Mouse (Mus musculus) layer of hippocampus, adult 9-11 months (tissue): ENCODE results near the gene Trh.

Experiments
- DNase-seq: peaks from one replicate; pipeline ENCODE4 v3.0.0; 2022

The Trh gene

DNA sequence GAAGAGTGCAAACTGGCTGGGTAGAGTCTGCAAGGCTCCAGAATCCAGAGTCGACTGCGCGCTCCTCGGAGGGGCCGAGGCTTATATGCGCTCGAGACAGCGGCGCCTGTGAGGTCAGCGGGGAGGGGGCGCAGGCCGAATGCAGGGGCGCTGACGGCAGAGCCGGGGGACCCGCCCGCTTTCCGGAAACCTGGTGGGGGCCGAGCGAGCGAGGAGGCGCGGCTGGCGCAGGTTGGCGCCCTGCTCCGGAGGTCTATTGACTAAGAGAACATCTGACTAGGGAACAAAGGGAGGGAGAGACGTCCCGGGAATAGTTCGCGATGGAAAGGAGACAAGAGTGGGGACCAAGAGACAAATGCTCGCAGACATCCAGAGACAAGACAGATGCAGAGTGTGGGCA lies at the start of gene Trh:
TSS of gene Trh (minus strand) at position 60 of the 400 bp plus-strand sequence.
- DNase-seq: no peak

DNA sequence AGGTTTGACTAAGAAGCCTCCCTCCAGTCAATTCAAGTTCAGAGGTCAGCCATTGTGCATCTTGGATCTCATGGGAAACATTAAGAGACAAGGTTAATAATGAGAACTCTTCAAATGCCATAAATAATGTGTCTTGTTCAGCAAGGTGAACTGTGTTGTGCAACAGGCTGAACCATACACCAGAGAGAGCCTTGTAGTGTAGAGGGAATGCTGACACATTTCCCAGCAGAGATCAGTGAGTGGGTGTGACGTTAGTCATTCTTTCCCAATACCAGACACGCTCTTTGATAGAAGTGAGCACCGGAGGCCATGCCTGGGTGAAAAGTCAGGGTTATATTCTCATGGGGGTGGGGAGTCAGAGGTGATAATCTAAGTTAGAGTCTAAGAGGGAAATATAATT lies 46.4 kb upstream of the Trh start:
- no peak for DNase-seq

GRCm38 (mm10) chr6:92286889-92287288 lies 42.4 kb upstream of the Trh start:
- DNase-seq: no peak

GRCm38 (mm10) chr6:92286258-92286888 lies 41.9 kb upstream of the Trh start:
- peak; percentile 43 for DNase-seq

- no peak for DNase-seq
Measured at GRCm38 (mm10) chr6:92285559-92285958, 41.1 kb upstream of the Trh start.

- DNase-seq: no peak
Measured at GRCm38 (mm10) chr6:92277179-92277578, 32.7 kb upstream of the Trh start.

DNA sequence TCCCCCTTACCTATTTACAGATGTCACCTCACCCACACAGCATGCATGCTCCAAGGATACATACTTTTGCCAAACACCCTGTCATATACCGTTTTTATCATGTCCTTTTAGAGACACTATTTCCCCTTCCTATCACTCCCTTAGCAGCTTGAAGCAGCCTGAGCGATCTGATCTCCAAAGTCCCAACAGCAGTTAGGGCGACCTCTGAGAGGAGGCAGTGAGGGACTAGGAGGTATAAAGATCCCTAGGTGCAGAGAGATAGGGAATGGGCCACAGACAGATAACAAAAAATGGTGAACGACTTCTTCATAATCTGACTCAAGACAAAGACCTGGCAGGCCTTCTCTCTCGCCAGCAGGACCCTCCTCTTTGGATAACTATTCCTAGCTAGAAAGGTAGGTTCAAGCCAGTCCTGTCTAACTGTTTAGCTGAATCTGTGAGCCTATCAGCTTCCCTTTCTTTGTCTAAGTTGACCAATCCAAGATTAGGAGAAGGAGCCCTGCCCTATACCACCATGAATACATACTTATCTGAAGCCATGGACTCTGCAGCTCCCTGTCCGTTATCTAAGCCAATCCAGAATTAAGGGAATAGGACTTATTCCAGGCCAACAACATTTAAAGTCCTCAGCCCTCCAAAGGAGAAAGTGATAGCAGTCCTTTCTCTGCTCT lies 29.3 kb upstream of the Trh start:
- no peak for DNase-seq

DNA sequence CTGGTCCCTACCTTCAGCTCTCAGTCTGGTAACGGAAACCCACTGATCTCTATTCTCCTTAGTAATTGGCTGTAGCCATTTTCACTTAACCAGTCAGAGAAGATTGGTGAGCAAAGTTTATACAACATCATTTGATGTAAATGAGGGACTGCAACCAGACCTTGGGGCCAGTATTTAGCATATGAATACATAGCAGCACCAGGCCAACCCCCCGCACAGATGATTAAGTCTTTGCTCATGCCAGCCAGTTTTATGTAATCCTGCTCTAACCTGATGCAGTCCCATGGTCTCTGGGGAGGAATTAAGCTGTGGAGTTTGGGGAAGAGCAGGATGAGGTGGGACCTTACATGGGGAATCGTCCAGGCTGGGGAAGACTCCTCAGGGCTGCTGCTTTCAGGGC lies 28.2 kb upstream of the Trh start:
- no peak for DNase-seq

- DNase-seq: peak; percentile 41
Measured at GRCm38 (mm10) chr6:92269019-92269418, 24.6 kb upstream of the Trh start.

- DNase-seq: no peak
Measured at GRCm38 (mm10) chr6:92268001-92268400, 23.6 kb upstream of the Trh start.

- no peak for DNase-seq
Measured at GRCm38 (mm10) chr6:92261162-92261843, 16.9 kb upstream of the Trh start.

GRCm38 (mm10) chr6:92255346-92255745 lies 10.9 kb upstream of the Trh start:
- DNase-seq: no peak

- no peak for DNase-seq
Measured at GRCm38 (mm10) chr6:92253253-92253870, 8.9 kb upstream of the Trh start.

GRCm38 (mm10) chr6:92247215-92247919 lies 2.9 kb upstream of the Trh start:
- no peak for DNase-seq

- no peak for DNase-seq
Measured at GRCm38 (mm10) chr6:92246335-92246734, 1.9 kb upstream of the Trh start.

DNA sequence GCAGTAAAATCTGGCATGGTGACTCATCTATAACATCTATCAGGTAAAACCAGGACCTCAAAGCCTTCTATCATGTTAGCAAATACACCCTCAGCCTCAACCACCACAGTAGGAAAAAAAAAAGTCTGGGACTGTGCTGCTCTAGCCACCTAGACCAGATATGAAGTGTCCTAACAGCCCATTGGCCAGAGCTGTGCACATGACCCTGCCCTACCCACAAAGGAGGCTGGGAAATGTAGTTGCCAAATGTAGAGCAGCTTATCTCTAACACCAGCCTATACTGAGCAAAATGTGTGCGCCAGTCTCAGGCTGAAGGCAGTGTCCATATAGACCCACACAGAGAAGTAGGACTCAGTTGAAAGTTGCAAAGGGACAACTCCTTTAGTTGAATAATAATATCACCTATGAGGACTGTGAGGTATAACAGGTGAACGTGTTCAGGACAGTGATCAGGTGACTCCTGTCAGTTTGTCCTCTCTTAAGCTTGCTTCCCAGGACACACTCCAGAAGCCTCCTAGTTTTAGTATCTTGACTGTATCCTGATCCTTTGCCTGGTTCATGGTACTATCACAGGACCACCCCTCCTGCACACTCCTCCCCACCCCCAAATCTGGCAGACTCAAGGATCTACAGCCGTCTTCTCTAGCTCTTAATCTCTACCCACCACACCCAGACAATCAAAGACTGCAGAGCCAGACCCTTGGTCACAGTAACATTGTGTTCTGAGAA lies 3.1 kb downstream of the Trh start:
- DNase-seq: peak; percentile 35

- no peak for DNase-seq
Measured at GRCm38 (mm10) chr6:92235036-92235435, 9.4 kb downstream of the Trh start.

GRCm38 (mm10) chr6:92231762-92232161 lies 12.7 kb downstream of the Trh start:
- no peak for DNase-seq

- no peak for DNase-seq
Measured at GRCm38 (mm10) chr6:92231356-92231755, 13.1 kb downstream of the Trh start.

DNA sequence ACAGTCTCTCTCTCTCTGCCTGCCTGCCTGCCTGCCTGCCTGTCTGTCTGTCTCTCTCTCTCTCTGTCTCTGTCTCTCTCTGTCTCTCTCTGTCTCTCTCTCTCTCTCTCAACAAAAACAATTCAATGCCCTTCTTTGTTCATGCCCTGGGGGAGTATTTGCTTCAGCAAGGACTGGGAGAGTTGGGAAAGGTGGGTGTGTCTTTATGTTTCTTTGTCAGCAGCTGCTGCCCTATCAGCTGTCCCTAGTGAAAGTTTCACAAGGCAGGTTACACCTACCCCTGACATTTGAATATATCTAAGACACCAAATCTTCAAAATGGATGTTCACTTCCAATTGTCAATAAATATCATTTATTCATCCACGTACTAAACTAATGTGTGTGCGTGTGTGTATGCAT lies 14.9 kb downstream of the Trh start:
- DNase-seq: no peak

- no peak for DNase-seq
Measured at GRCm38 (mm10) chr6:92229103-92229502, 15.3 kb downstream of the Trh start.

DNA sequence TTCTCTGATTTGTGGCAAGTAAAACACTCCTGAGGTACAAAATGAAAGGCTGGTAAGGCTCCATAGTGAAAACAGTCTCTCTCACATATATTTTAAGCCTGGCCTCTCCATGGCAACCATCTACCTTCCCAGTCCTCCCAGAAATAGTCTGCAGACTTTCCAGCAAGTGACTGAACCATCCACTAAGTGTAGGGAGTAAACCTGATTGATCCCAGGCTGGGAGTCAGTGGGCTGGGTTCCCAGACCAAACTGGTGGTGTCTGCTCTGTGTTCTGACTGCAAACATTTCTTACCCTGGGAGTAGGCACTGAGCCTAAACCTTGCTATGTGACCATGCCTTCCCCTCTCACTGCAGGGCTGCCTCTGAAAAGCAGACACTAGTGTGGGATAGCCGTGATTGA lies 19.5 kb downstream of the Trh start:
- peak; percentile 11 for DNase-seq
